Mouse (Mus musculus) lung, embryonic 16.5 days (tissue): ENCODE measurements around the gene 4930579F01Rik. TPM values are rescaled to one million over a fixed set of nuclear protein-coding genes. Genes with fewer than 3 reads are reported as not detected.

Source experiments
- ATAC-seq: fragments of 200-750 bp; cut with Nextera tagmentation; 2 replicates; pipeline ENCODE4 v1.8.0; 2017; ENCODE audit warnings: low read depth, mild to moderate bottlenecking, moderate library complexity
- H3K27ac ChIP-seq: fragments of 300-500 bp; sonication (generic); 2 replicates; pipeline ENCODE4 v1.5.1; 2014; ENCODE audit warnings: mild to moderate bottlenecking, control low read depth, low read length
- H3K27me3 ChIP-seq: fragments of 300-500 bp; sonication (generic); 2 replicates; pipeline ENCODE4 v1.6.1; 2014; ENCODE audit warnings: low read depth, low read length, mixed read lengths; ENCODE audit not compliant: control insufficient read depth, insufficient read depth
- H3K36me3 ChIP-seq: fragments of 300-500 bp; sonication (generic); 2 replicates; pipeline ENCODE4 v1.6.1; 2014; ENCODE audit warnings: low read length; ENCODE audit not compliant: control insufficient read depth, insufficient read depth
- H3K4me1 ChIP-seq: fragments of 300-500 bp; sonication (generic); replicated peaks from 2 replicates; pipeline ENCODE4 v1.6.1; 2014; ENCODE audit warnings: low read length, mixed read lengths; ENCODE audit not compliant: control insufficient read depth, insufficient read depth
- H3K4me2 ChIP-seq: fragments of 300-500 bp; sonication (generic); 2 replicates; pipeline ENCODE4 v1.6.1; 2014; ENCODE audit warnings: low read depth, low read length, control low read depth
- H3K4me3 ChIP-seq: fragments of 300-500 bp; sonication (generic); 2 replicates; pipeline ENCODE4 v1.5.1; 2014; ENCODE audit warnings: mild to moderate bottlenecking, low read length, control low read depth
- H3K9ac ChIP-seq: fragments of 300-500 bp; sonication (generic); 2 replicates; pipeline ENCODE4 v1.6.1; 2014; ENCODE audit warnings: low read length, control low read depth
- H3K9me3 ChIP-seq: fragments of 300-500 bp; sonication (generic); 2 replicates; pipeline ENCODE4 v1.6.1; 2016; ENCODE audit warnings: low read length; ENCODE audit not compliant: control insufficient read depth
- WGBS: fragments of 180-500 bp; shearing (Covaris S2); extraction: QIAGEN DNeasy Blood & Tissue Kit; methylation state at CpG from one replicate; pipeline ENCODE4 v1.1.7; 2014; 5-methylcytosine and 5-hydroxymethylcytosine counted together
- polyA plus RNA-seq: library from polyadenylated mRNA; unstranded; fragments of >200 nt; fragmentation: Nextera tagmentation; extraction: Ambion mirVana; gene quantifications from 2 replicates; pipeline ENCODE4 v1.2.1, GENCODE M21; 2015

4930579F01Rik gene
- polyA plus RNA-seq, 1 experiment from 2014 or later = 0.15 TPM

GRCm38 (mm10) chr3:138173291-138173690, 20.3 kb downstream of the 4930579F01Rik start:
- no peak overlapping the region for H3K4me3 ChIP-seq
- no peak overlapping the region for H3K27ac ChIP-seq
- 74% methylated on average over 10 of the region's 10 CpGs for WGBS
- H3K27me3 ChIP-seq = no peaks in the 10 kb centered on the region
- H3K4me2 ChIP-seq = no peak overlapping the region
- H3K36me3 ChIP-seq = no peaks in the 10 kb centered on the region
- ATAC-seq = no peak
- no peak overlapping the region for H3K9ac ChIP-seq
- H3K9me3 ChIP-seq = no peaks in the 10 kb centered on the region; the same call in 1 of the 2 replicates
- peaks cover 2% of the 10 kb centered on the region; the same call in 1 of the 2 replicates for H3K4me1 ChIP-seq

- ATAC-seq = no peak
- no peaks in the 10 kb centered on the region for H3K4me1 ChIP-seq
- H3K4me2 ChIP-seq = no peak overlapping the region
- no peaks in the 10 kb centered on the region for H3K36me3 ChIP-seq
- H3K27ac ChIP-seq = no peak overlapping the region
- no peak overlapping the region for H3K4me3 ChIP-seq
- H3K9me3 ChIP-seq = no peaks in the 10 kb centered on the region
- H3K9ac ChIP-seq = no peak overlapping the region
- no peaks in the 10 kb centered on the region for H3K27me3 ChIP-seq
- WGBS = 44% methylated on average over 4 of the region's 4 CpGs
Measured at GRCm38 (mm10) chr3:138162553-138163183, 31.0 kb downstream of the 4930579F01Rik start.

- Histone ChIP-seq H3K36me3 (no peaks in the 10 kb centered on the region; the same call in 1 of the 2 replicates), H3K4me1 (no peaks in the 10 kb centered on the region), H3K27ac (no peak overlapping the region), H3K9ac (no peak overlapping the region), H3K4me3 (no peak overlapping the region), H3K27me3 (no peaks in the 10 kb centered on the region), H3K4me2 (no peak overlapping the region), H3K9me3 (no peaks in the 10 kb centered on the region)
- WGBS = 81% methylated on average over 10 of the region's 10 CpGs
- ATAC-seq = no peak
Measured at GRCm38 (mm10) chr3:138161623-138162022, 32.0 kb downstream of the 4930579F01Rik start.

- no peak overlapping the region for H3K9ac ChIP-seq
- no peaks in the 10 kb centered on the region for H3K9me3 ChIP-seq
- 77% methylated on average over 10 of the region's 10 CpGs for WGBS
- H3K4me3 ChIP-seq = no peak overlapping the region
- ATAC-seq = no peak
- H3K27me3 ChIP-seq = no peaks in the 10 kb centered on the region
- no peak overlapping the region for H3K27ac ChIP-seq
- H3K4me2 ChIP-seq = no peak overlapping the region
- H3K4me1 ChIP-seq = no peaks in the 10 kb centered on the region
- peaks cover 9% of the 10 kb centered on the region for H3K36me3 ChIP-seq
Measured at GRCm38 (mm10) chr3:138156651-138157050, 37.0 kb downstream of the 4930579F01Rik start.

GRCm38 (mm10) chr3:138155062-138155461, 38.6 kb downstream of the 4930579F01Rik start:
- no peak overlapping the region for H3K9ac ChIP-seq
- no peaks in the 10 kb centered on the region for H3K27me3 ChIP-seq
- no peaks in the 10 kb centered on the region for H3K9me3 ChIP-seq
- H3K4me1 ChIP-seq = no peaks in the 10 kb centered on the region
- no peak overlapping the region for H3K27ac ChIP-seq
- 85% methylated on average over 4 of the region's 4 CpGs for WGBS
- no peak for ATAC-seq
- H3K36me3 ChIP-seq = peaks cover 9% of the 10 kb centered on the region
- H3K4me3 ChIP-seq = no peak overlapping the region
- H3K4me2 ChIP-seq = no peak overlapping the region

GRCm38 (mm10) chr3:138148811-138149210, 44.8 kb downstream of the 4930579F01Rik start:
- no peaks in the 10 kb centered on the region for H3K27me3 ChIP-seq
- H3K4me3 ChIP-seq = no peak overlapping the region
- no peak overlapping the region for H3K4me2 ChIP-seq
- H3K36me3 ChIP-seq = peaks cover 16% of the 10 kb centered on the region
- H3K9ac ChIP-seq = no peak overlapping the region
- no peaks in the 10 kb centered on the region for H3K9me3 ChIP-seq
- ATAC-seq = no peak
- WGBS = 88% methylated on average over 2 of the region's 2 CpGs
- H3K27ac ChIP-seq = no peak overlapping the region
- H3K4me1 ChIP-seq = no peaks in the 10 kb centered on the region

GRCm38 (mm10) chr3:138144642-138145171, 48.9 kb downstream of the 4930579F01Rik start, which contains the start of gene Mttp:
Mttp (minus strand) TSS chr3:138144968.
- peak; percentile 18; the same call in 1 of the 2 replicates for ATAC-seq
- peak within 1 kb of the TSS; percentile 87 for H3K4me2 ChIP-seq
- H3K27me3 ChIP-seq = no peaks in the 10 kb centered on the region
- H3K36me3 ChIP-seq = peaks cover 7% of the 10 kb centered on the region
- 1% methylated on average over 8 of the region's 8 CpGs for WGBS
- H3K9ac ChIP-seq = peak within 1 kb of the TSS; percentile 86
- H3K4me1 ChIP-seq = peaks cover 3% of the 10 kb centered on the region; the same call in 1 of the 2 replicates
- peak within 1 kb of the TSS; percentile 100 for H3K27ac ChIP-seq
- peak within 1 kb of the TSS; percentile 76 for H3K4me3 ChIP-seq
- H3K9me3 ChIP-seq = no peaks in the 10 kb centered on the region

- peak overlapping the region; percentile 87 for H3K4me2 ChIP-seq
- peak overlapping the region; percentile 76 for H3K4me3 ChIP-seq
- H3K27me3 ChIP-seq = no peaks in the 10 kb centered on the region
- H3K9me3 ChIP-seq = no peaks in the 10 kb centered on the region
- WGBS = under 1% methylated on average over 18 of the region's 18 CpGs
- peak overlapping the region; percentile 86 for H3K9ac ChIP-seq
- peak overlapping the region; percentile 100 for H3K27ac ChIP-seq
- no peak for ATAC-seq
- peaks cover 5% of the 10 kb centered on the region for H3K36me3 ChIP-seq
- peaks cover 3% of the 10 kb centered on the region; the same call in 1 of the 2 replicates for H3K4me1 ChIP-seq
Measured at GRCm38 (mm10) chr3:138144060-138144641, 49.5 kb downstream of the 4930579F01Rik start.

- under 1% methylated on average over 68 of the region's 70 CpGs for whole genome bisulfite sequencing
- peak; percentile 99 for ATAC-seq
- peak within 1 kb of the TSS; percentile 76 for H3K4me3 ChIP-seq
Measured at GRCm38 (mm10) chr3:138143315-138144059, 50.1 kb downstream of the 4930579F01Rik start, which contains the start of gene Trmt10a. Trmt10a (plus strand) TSS chr3:138143448.

More at GRCm38 (mm10) chr3:138143315-138144059, 50.1 kb downstream of the 4930579F01Rik start, which contains the start of gene Trmt10a:
- Histone ChIP-seq H3K27me3 (no peaks in the 10 kb centered on the region), H3K4me2 (peak within 1 kb of the TSS; percentile 87), H3K4me1 (peaks cover 3% of the 10 kb centered on the region; the same call in 1 of the 2 replicates), H3K27ac (peak within 1 kb of the TSS; percentile 100), H3K9ac (peak within 1 kb of the TSS; percentile 86), H3K36me3 (no peaks in the 10 kb centered on the region), H3K9me3 (no peaks in the 10 kb centered on the region)
